11 mouse cellular contexts compared by ENCODE assay signal in genomic region chr4:155213052-155213751, GRCm38 (mm10). TPM values are rescaled to one million over a fixed set of nuclear protein-coding genes. Genes with fewer than 3 reads are reported as not detected.
DNase-seq lines count a peak whose midpoint lies in the region; ATAC-seq and TF ChIP-seq lines count a peak whose summit lies in the region.
"Had no signal": no experiment of that assay in that cellular context is flagged by ENCODE, and none has a peak within 500 bp of the region (broad histone marks: within the 10 kb centered on the region; RNA-seq: fewer than 3 reads in every experiment).

No protein-coding gene starts in this region.

- TF ChIP-seq CTCF in liver, postnatal 0 days (IDR thresholded peaks at IDR 0.05; ENCODE audit: low read depth) = 0 out of 2 replicates have a peak, but pooled peaks have one; percentile 4

- H3K9ac ChIP-seq in liver, postnatal 0 days (replicated peaks) = no peak overlapping the region
- H3K9ac ChIP-seq in forebrain, embryonic 14.5 days (ENCODE audit: low read length) = peak overlapping the region; percentile 32; the same call in 1 of the 2 replicates
- H3K9ac ChIP-seq in limb, embryonic 13.5 days = no peak overlapping the region

- peaks cover 60% of the 10 kb centered on the region for H3K4me1 ChIP-seq in liver, postnatal 0 days (ENCODE audit: insufficient read depth)
- peaks cover 59% of the 10 kb centered on the region for H3K4me1 ChIP-seq in forebrain, embryonic 14.5 days (ENCODE audit: control insufficient read depth, insufficient read depth, low read length)
- H3K4me1 ChIP-seq in limb, embryonic 13.5 days = peaks cover 89% of the 10 kb centered on the region

- no peak overlapping the region for H3K4me2 ChIP-seq in liver, postnatal 0 days (ENCODE audit: low read depth, low read length)
- peak overlapping the region; percentile 37 for H3K4me2 ChIP-seq in forebrain, embryonic 14.5 days (ENCODE audit: low read length)
- peak overlapping the region; percentile 23 for H3K4me2 ChIP-seq in limb, embryonic 13.5 days (replicated peaks)

- H3K27me3 ChIP-seq in liver, postnatal 0 days (ENCODE audit: insufficient read depth, low read length) = no peaks in the 10 kb centered on the region
- H3K27me3 ChIP-seq in forebrain, embryonic 14.5 days (replicated peaks; ENCODE audit: control insufficient read depth, insufficient read depth, low read length) = no peaks in the 10 kb centered on the region
- no peaks in the 10 kb centered on the region for H3K27me3 ChIP-seq in limb, embryonic 13.5 days

- no peak overlapping the region for H3K4me3 ChIP-seq in liver, postnatal 0 days (ENCODE audit: low read depth, low read length)
- no peak overlapping the region for H3K4me3 ChIP-seq in forebrain, embryonic 14.5 days (ENCODE audit: low read depth, low read length)
- H3K4me3 ChIP-seq in limb, embryonic 13.5 days = no peak overlapping the region

- no peaks in the 10 kb centered on the region for H3K9me3 ChIP-seq in liver, postnatal 0 days (ENCODE audit: low read length)
- no peaks in the 10 kb centered on the region for H3K9me3 ChIP-seq in forebrain, embryonic 14.5 days (replicated peaks; ENCODE audit: control insufficient read depth, low read length)
- no peaks in the 10 kb centered on the region for H3K9me3 ChIP-seq in limb, embryonic 13.5 days

- no peaks in the 10 kb centered on the region; the same call in 1 of the 2 replicates for H3K36me3 ChIP-seq in liver, postnatal 0 days (replicated peaks; ENCODE audit: insufficient read depth, low read length)
- no peaks in the 10 kb centered on the region for H3K36me3 ChIP-seq in forebrain, embryonic 14.5 days (ENCODE audit: control insufficient read depth, insufficient read depth, low read length)
- H3K36me3 ChIP-seq in limb, embryonic 13.5 days = peaks cover 35% of the 10 kb centered on the region

- WGBS in liver, postnatal 0 days (ENCODE audit: insufficient replicate concordance) = 62% methylated on average over 9 of the region's 9 CpGs
- WGBS in forebrain, embryonic 14.5 days = 13% methylated on average over 9 of the region's 9 CpGs
- WGBS in limb, embryonic 13.5 days = 53% methylated on average over 9 of the region's 9 CpGs

- H3K27ac ChIP-seq in liver, postnatal 0 days (ENCODE audit: low read depth) = no peak overlapping the region
- H3K27ac ChIP-seq in forebrain, embryonic 14.5 days (ENCODE audit: low read depth, low read length) = peak overlapping the region; percentile 44; the same call in 1 of the 2 replicates
- H3K27ac ChIP-seq in limb, embryonic 13.5 days = no peak overlapping the region
- H3K27ac ChIP-seq: left cerebral cortex, adult 2 months had no signal

- DNase-seq in liver, postnatal 0 days = no peak
- no peak for DNase-seq in liver
- DNase-seq in cerebellum, adult 11-12 months = peak; percentile 80
- DNase-seq in forebrain, embryonic 14.5 days (ENCODE audit: low spot score) = peak; percentile 93
- no peak for DNase-seq in kidney, adult 9 months
- no peak for DNase-seq in frontal cortex, postnatal 10 days (ENCODE audit: low spot score in 2 of 2)
- DNase-seq: adrenal gland, adult 2 months; lung, postnatal 4 days had no signal

- no peak for TF ChIP-seq EP300 in liver, postnatal 0 days (IDR thresholded peaks at IDR 0.05; ENCODE audit: low read depth)

- no peak for ATAC-seq in liver, postnatal 0 days
- peak; percentile 87 for ATAC-seq in forebrain, embryonic 14.5 days
- no peak for ATAC-seq in limb, embryonic 13.5 days (ENCODE audit: low FRiP score, low read depth)
- no peak for ATAC-seq in erythroid progenitor cell, adult 5-6 weeks (replicated peaks; ENCODE audit: low FRiP score, poor library complexity, severe bottlenecking)

RNA-seq across cellular contexts. Expression of gene Ski, which starts 9.2 kb away (rescaled TPM):
- polyA plus RNA-seq in liver, postnatal 0 days (2015; fragmentation: Nextera tagmentation; extraction: Ambion mirVana) = 3.5 and 3.7 TPM in 2 replicates
- polyA plus RNA-seq in forebrain, embryonic 14.5 days (2014; fragmentation: Nextera tagmentation; extraction: Ambion mirVana) = 16.2 and 17.1 TPM in 2 replicates
- polyA plus RNA-seq in limb, embryonic 13.5 days (2015; fragmentation: Nextera tagmentation; extraction: Ambion mirVana) = 24.4 and 24.8 TPM in 2 replicates
- total RNA-seq in erythroid progenitor cell, adult 5-6 weeks (2015; ENCODE audit: low replicate concordance) = 5.0 and 9.7 TPM in 2 replicates
- total RNA-seq in erythroid progenitor cell, adult 5-6 weeks (2017; ENCODE audit: low replicate concordance) = 1.7 and 2.7 TPM in 2 replicates

RNA-seq across cellular contexts. Expression of gene Faap20, which starts 36.4 kb away (rescaled TPM):
- 23.1 and 24.7 TPM in 2 replicates for polyA plus RNA-seq in liver, postnatal 0 days (2015; fragmentation: Nextera tagmentation; extraction: Ambion mirVana)
- polyA plus RNA-seq in forebrain, embryonic 14.5 days (2014; fragmentation: Nextera tagmentation; extraction: Ambion mirVana) = 81.2 and 87.4 TPM in 2 replicates
- 92.1 and 97.8 TPM in 2 replicates for polyA plus RNA-seq in limb, embryonic 13.5 days (2015; fragmentation: Nextera tagmentation; extraction: Ambion mirVana)
- 4.0 and 6.7 TPM in 2 replicates for total RNA-seq in erythroid progenitor cell, adult 5-6 weeks (2015; ENCODE audit: low replicate concordance)
- total RNA-seq in erythroid progenitor cell, adult 5-6 weeks (2017; ENCODE audit: low replicate concordance) = 2.1 and 2.2 TPM in 2 replicates

Comparison
In these comparisons a context has a peak if more than half of its experiments do, and no peak if none do; other contexts are left out.
1. DNase-seq: peak in cerebellum, adult 11-12 months (single experiment) and forebrain, embryonic 14.5 days (single experiment); none in liver, postnatal 0 days (single experiment), liver (single experiment), kidney, adult 9 months (single experiment) and frontal cortex, postnatal 10 days (0 of 2).